Mouse (Mus musculus) splenic B cell, adult 2 months (primary cell): ENCODE results near the gene Trim26.

Source experiments
- DNase-seq: peaks from one replicate; pipeline ENCODE4 v3.0.0-alpha.2; 2011; ENCODE audit warnings: low read depth, low spot score
- H3K27me3 ChIP-seq: 2 replicates; pipeline ENCODE4 v1.6.1; 2012; ENCODE audit warnings: mild to moderate bottlenecking, low read length, moderate library complexity, mixed read lengths; ENCODE audit not compliant: control insufficient read depth, poor library complexity, insufficient read depth, severe bottlenecking
- H3K36me3 ChIP-seq: 2 replicates; pipeline ENCODE4 v1.6.1; 2012; ENCODE audit warnings: mild to moderate bottlenecking, low read length, moderate library complexity, mixed read lengths; ENCODE audit not compliant: control insufficient read depth, poor library complexity, insufficient read depth, severe bottlenecking

The Trim26 gene

DNA sequence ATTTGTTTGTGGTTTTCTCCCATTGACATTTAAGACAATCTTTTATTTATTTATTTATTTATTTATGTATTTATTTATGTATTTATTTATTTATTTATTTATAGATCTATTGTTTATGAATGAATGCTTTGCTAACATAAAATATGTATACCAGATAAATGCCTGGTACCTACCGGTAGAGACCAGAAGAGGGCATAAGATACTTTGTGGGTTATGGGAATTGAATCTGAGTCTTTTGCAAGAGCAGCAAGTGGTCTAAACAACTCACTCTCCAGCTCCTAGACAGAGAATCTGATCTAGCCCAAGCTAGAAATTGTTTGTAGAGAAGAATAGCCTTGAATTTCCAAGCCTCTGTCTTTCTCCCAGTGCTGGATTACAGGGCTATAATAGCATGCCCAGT lies 63.8 kb downstream of the Trim26 start:
- H3K27me3 ChIP-seq: no peaks in the 10 kb centered on the region
- H3K36me3 ChIP-seq: no peaks in the 10 kb centered on the region
- DNase-seq: peak; percentile 9

DNA sequence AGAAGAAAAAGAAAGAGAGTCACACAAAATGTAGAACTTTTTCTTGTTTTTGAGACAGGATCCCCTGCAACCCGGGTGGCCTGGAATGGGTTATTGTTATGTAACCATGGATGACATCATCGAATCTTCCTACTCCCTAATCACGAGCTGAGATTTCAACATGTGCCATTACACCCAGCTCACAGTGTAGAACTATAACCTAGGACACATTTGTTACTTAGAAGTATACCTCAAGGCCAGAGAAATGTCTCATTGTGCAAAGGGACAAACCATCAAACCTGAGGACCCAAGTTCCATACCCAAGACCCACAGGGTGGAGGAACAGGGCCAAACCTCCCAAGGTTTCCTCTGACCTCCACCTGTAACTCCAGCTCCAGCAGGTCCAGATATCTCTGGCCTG lies 66.7 kb downstream of the Trim26 start:
- no peaks in the 10 kb centered on the region for H3K27me3 ChIP-seq
- no peak for DNase-seq
- no peaks in the 10 kb centered on the region for H3K36me3 ChIP-seq

DNA sequence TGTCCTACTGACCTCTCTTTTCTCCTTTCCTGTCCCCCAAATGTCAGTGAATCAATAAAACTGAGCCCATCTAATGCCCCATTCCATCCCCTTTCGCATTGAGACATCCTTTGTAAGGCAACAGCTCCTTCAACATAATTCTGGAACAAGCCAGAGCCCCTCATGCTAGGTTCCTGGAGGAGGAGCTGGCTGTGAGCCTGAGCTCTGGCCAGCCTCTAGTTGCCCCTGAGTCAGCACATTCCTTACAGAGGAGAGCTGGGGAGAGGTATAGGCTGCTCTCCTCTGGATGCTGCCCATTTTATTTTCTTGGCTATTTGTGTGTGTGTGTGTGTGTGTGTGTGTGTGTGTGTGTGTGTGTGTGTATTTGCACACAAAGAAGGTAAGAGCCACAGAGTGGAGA lies 71.3 kb downstream of the Trim26 start:
- DNase-seq: no peak
- Histone ChIP-seq H3K36me3 (no peaks in the 10 kb centered on the region), H3K27me3 (no peaks in the 10 kb centered on the region; the same call in 1 of the 2 replicates)
